Mouse (Mus musculus) hindbrain, embryonic 11.5 days (tissue): ENCODE data around the gene Gsg1l. TPM values are rescaled to one million over a fixed set of nuclear protein-coding genes. Genes with fewer than 3 reads are reported as not detected.

Source experiments
- ATAC-seq: fragments of 200-750 bp; cut with Nextera tagmentation; 2 replicates; pipeline ENCODE4 v1.8.0; 2017; ENCODE audit warnings: mild to moderate bottlenecking, moderate TSS enrichment, moderate library complexity; ENCODE audit not compliant: low FRiP score
- DNase-seq: peaks from one replicate; pipeline ENCODE4 v3.0.0-alpha.2; 2015; ENCODE audit warnings: low spot score
- H3K27ac ChIP-seq: fragments of 300-500 bp; sonication (generic); 2 replicates; pipeline ENCODE4 v1.5.1; 2014; ENCODE audit warnings: mild to moderate bottlenecking, low read depth, low read length
- H3K27me3 ChIP-seq: fragments of 300-500 bp; sonication (generic); 2 replicates; pipeline ENCODE4 v1.6.1; 2014; ENCODE audit warnings: mild to moderate bottlenecking, low read length, moderate library complexity, mixed read lengths; ENCODE audit not compliant: control insufficient read depth, insufficient read depth
- H3K36me3 ChIP-seq: fragments of 300-500 bp; sonication (generic); 2 replicates; pipeline ENCODE4 v1.6.1; 2014; ENCODE audit warnings: mild to moderate bottlenecking, low read length, moderate library complexity, mixed read lengths; ENCODE audit not compliant: control insufficient read depth, insufficient read depth
- H3K4me1 ChIP-seq: fragments of 300-500 bp; sonication (generic); replicated peaks from 2 replicates; pipeline ENCODE4 v1.6.1; 2014; ENCODE audit warnings: low read length, mixed read lengths; ENCODE audit not compliant: control insufficient read depth, insufficient read depth
- H3K4me2 ChIP-seq: fragments of 300-500 bp; sonication (generic); replicated peaks from 2 replicates; pipeline ENCODE4 v1.6.1; 2014; ENCODE audit warnings: mild to moderate bottlenecking, low read depth, low read length
- H3K4me3 ChIP-seq: fragments of 300-500 bp; sonication (generic); 2 replicates; pipeline ENCODE4 v1.5.1; 2014; ENCODE audit warnings: low read depth, low read length
- H3K9ac ChIP-seq: fragments of 300-500 bp; sonication (generic); 2 replicates; pipeline ENCODE4 v1.6.1; 2014; ENCODE audit warnings: low read depth, low read length
- H3K9me3 ChIP-seq: fragments of 300-500 bp; sonication (generic); 2 replicates; pipeline ENCODE4 v1.6.1; 2016; ENCODE audit warnings: low read length; ENCODE audit not compliant: control insufficient read depth
- WGBS: fragments of 180-500 bp; shearing (Covaris S2); extraction: QIAGEN DNeasy Blood & Tissue Kit; methylation state at CpG from one replicate; pipeline ENCODE4 v1.1.7; 2014; 5-methylcytosine and 5-hydroxymethylcytosine counted together
- polyA plus RNA-seq: library from polyadenylated mRNA; unstranded; fragments of >200 nt; fragmentation: Nextera tagmentation; extraction: Ambion mirVana; gene quantifications from 2 replicates; pipeline ENCODE4 v1.2.1, GENCODE M21; 2014

Gsg1l gene
- polyA plus RNA-seq, 1 experiment from 2014 or later, result 2.7 TPM

DNA sequence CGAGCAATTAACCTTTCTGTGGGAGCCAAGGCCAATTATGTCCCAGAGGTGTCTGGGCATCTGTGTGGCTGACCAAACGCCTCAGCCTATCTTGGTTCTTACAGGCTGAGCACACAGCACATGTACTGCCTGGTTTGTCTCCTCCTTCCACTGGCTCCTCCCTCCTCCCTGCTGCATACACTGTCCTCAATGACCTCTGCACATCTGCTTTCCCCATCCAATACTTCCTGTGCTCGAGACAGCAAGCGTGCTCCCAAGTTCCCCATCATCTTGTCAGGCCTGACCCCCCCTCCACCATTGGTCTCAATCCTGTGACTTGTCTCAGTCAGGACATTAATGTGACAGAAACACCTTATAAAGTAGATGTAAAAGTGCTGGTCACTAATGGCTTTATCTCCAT is 108.3 kb downstream of the Gsg1l start:
- Histone ChIP-seq H3K4me2 (no peak overlapping the region), H3K27ac (no peak overlapping the region), H3K27me3 (no peaks in the 10 kb centered on the region), H3K36me3 (no peaks in the 10 kb centered on the region), H3K4me3 (no peak overlapping the region), H3K4me1 (no peaks in the 10 kb centered on the region), H3K9me3 (no peaks in the 10 kb centered on the region), H3K9ac (no peak overlapping the region)
- ATAC-seq (no peak), DNase-seq (no peak)
- 56% methylated on average over 4 of the region's 4 CpGs for WGBS

DNA sequence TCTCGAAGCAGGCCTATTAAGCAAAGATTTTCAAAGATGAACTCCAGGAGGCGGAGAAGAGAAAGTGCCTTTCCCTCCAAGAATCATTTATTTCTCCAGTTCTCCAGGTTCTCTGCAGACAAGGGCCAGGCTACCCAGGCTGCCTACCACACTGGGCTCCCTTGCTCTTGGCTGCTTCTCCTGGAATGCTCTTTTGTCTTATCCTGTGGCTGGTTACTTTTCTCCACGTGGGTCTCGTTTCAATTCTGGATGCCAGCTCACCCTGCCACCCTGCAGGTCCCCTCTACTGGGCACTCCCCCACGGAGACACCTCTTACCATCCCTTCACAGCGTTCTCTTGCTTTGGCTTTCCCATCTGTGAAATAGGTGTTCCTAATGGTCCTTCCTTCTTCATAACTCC is 109.4 kb downstream of the Gsg1l start:
- Histone ChIP-seq H3K4me3 (no peak overlapping the region), H3K9me3 (no peaks in the 10 kb centered on the region), H3K4me2 (no peak overlapping the region), H3K36me3 (no peaks in the 10 kb centered on the region), H3K27me3 (no peaks in the 10 kb centered on the region), H3K4me1 (no peaks in the 10 kb centered on the region), H3K9ac (no peak overlapping the region), H3K27ac (no peak overlapping the region)
- DNase-seq, result no peak
- 70% methylated on average over 6 of the region's 6 CpGs for WGBS
- no peak for ATAC-seq

DNA sequence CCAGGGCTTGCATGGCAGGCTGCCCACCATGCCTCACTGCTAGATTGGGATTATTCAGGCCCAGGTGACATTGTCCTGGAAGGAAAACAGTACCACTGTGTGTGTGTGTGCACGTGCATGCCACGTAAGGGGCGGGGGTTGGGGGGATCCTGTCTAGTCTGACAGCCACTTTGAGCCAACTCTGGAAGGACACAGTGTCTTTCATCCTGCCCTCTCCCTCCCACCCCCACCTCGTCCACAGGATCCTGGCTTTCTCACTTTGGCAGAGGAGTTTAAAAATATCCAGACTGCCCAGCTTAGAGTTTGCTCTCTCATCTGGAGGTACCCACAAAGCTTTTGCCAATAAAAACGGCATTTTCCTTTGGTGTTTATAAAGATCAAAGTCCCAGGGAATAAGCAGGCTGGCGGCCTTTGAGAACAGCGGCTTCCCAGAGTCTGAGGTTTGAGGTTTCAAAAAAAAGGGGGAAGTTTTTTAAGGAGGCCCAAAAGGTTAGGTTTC is 110.0 kb downstream of the Gsg1l start:
- Histone ChIP-seq H3K4me3 (no peak overlapping the region), H3K36me3 (no peaks in the 10 kb centered on the region), H3K4me2 (no peak overlapping the region), H3K4me1 (no peaks in the 10 kb centered on the region), H3K27me3 (no peaks in the 10 kb centered on the region), H3K27ac (no peak overlapping the region), H3K9me3 (no peaks in the 10 kb centered on the region), H3K9ac (no peak overlapping the region)
- 68% methylated on average over 7 of the region's 7 CpGs for WGBS
- DNase-seq, result no peak
- no peak for ATAC-seq

DNA sequence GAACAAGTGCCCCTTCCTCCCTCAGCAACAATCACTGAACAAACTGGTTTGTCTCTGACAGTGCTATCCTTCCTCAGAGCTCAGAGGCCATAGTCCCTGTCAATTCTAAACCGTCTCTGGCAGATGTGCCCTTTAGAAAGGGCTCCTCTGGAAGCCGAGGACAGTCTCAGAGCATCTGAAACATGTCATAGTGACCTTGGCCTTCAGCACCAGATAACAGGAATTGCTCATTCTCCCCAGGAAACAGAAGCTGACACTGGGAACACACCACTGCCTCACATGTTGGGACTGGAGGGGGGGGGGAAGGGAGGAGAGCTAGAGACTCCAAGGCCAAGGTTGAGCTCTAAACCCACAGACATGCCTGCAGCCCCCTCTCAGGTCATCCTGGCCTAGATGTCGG is 113.1 kb downstream of the Gsg1l start:
- Histone ChIP-seq H3K4me1 (peaks cover 11% of the 10 kb centered on the region), H3K9ac (no peak overlapping the region), H3K36me3 (no peaks in the 10 kb centered on the region), H3K9me3 (no peaks in the 10 kb centered on the region), H3K4me3 (no peak overlapping the region), H3K27ac (no peak overlapping the region), H3K4me2 (no peak overlapping the region), H3K27me3 (no peaks in the 10 kb centered on the region)
- 78% methylated on average over 3 of the region's 3 CpGs for WGBS
- DNase-seq (no peak), ATAC-seq (no peak)

DNA sequence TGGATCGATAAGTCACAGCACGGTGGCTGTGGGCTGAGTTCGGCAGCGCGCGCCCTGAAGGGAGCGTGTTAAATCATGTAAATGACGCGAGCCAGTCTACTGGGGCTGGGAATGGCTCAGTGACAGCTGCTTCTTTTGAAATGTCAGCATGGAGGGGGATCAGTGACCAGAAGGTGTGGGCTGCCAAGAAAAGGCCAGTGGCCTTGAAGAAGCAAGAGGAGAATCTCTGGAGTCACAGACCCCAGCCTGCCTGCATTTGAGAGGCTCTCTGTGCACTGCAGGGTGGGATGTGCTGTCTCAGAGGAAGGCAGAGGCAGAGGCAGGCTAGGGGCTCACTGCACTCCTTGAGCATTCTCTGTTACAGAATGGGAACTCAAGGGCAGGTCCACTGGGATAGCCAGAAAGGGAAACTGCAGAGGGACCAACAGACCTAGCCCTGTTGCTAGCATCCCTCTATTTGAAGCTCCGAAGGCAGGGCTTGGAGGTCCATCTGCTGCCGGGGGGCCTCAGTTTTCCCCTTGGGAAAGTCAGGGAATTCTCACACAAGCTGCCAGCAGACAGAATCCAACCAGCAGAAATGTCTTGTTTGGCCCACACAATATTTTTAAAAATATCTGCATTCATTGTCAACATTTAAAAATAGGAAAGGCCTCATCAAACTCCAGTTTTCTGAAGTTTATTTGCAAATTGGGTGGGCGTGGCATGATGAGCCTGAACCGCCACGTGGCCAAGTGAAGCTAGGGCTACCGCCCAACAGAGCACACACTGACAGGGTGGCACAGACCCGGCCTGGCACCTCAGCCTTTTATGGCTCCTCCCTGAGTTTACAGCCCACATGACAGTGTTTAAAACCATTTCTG is 115.6 kb downstream of the Gsg1l start:
- H3K27ac ChIP-seq, result peak overlapping the region; percentile 54; the same call in 1 of the 2 replicates
- peak; percentile 43 for DNase-seq
- H3K4me3 ChIP-seq, result no peak overlapping the region
- peaks cover 11% of the 10 kb centered on the region for H3K4me1 ChIP-seq
- H3K4me2 ChIP-seq, result no peak overlapping the region; the same call in 1 of the 2 replicates
- peak; percentile 43; the same call in 1 of the 2 replicates for ATAC-seq
- no peaks in the 10 kb centered on the region for H3K36me3 ChIP-seq
- 49% methylated on average over 16 of the region's 16 CpGs for WGBS
- no peaks in the 10 kb centered on the region for H3K9me3 ChIP-seq
- H3K27me3 ChIP-seq, result no peaks in the 10 kb centered on the region
- no peak overlapping the region for H3K9ac ChIP-seq

DNA sequence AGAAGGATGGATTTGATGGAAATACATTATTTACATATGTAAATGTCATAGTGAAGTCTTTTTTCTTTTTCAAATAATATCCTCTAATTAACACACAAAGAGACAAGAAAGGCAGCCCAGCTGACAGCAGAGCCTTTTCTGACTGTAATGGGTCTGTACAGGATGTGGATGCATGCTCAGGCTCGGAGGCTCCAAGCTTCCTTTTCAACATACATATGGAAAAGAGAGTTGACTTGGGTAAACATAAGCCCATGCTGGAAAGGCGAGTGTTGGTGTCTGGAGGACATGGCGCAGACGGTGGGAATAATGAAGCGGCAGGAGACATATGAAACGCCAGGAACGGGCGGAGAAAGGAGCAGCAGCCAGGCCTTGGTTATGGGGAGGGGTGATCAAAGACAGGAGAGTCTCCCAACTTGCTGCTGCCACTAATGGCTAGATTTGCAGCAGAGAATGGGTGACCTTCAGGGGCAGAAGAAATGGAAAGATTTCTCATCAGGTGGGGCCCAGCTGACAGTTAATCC is 118.1 kb downstream of the Gsg1l start:
- Histone ChIP-seq H3K4me3 (no peak overlapping the region), H3K4me2 (no peak overlapping the region), H3K9ac (no peak overlapping the region), H3K27me3 (no peaks in the 10 kb centered on the region), H3K4me1 (peaks cover 11% of the 10 kb centered on the region), H3K36me3 (no peaks in the 10 kb centered on the region), H3K9me3 (no peaks in the 10 kb centered on the region), H3K27ac (no peak overlapping the region)
- 68% methylated on average over 8 of the region's 8 CpGs for WGBS
- ATAC-seq (no peak), DNase-seq (no peak)

DNA sequence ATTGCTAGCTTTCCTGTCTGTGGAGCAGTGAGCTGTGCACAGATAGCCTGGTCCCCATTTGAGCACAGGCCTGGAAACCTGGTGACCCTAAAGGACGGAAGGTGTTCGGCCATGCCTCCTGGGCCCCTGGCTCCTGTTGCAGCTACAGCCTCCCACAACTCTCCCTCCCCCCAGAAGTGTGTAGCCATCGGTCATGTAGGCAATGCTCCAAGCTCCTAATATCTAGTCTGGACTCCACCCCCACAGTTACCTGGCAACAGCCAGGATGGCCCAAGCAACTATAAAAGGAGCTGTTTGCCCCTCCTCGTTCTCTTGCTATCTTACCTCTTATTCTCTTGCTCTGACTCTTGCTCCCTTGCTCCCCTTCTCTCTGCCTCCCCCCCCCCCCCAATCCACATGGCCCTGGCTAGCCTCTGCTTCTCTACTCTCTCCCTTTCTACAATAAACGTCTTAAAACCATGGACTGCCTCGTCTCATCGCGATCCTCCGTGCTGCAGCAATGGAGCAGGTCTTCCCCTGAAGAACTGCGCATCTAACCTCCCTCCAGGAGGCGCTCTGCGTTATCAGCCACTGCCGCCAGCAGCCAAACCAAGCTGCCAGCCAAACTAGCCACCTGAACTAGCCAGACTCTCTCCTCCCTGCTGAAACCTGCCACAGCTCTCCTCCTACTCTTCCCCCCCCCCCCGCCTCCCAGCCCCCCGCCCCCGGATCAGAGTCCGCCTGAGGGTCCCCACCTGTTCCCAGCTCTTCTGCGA is 122.7 kb downstream of the Gsg1l start:
- H3K4me2 ChIP-seq, result no peak overlapping the region
- H3K36me3 ChIP-seq, result no peaks in the 10 kb centered on the region
- no peaks in the 10 kb centered on the region for H3K9me3 ChIP-seq
- no peaks in the 10 kb centered on the region; the same call in 1 of the 2 replicates for H3K27me3 ChIP-seq
- ATAC-seq (no peak), DNase-seq (no peak)
- WGBS, result 50% methylated on average over 17 of the region's 18 CpGs
- no peak overlapping the region for H3K27ac ChIP-seq
- H3K9ac ChIP-seq, result no peak overlapping the region
- no peaks in the 10 kb centered on the region for H3K4me1 ChIP-seq
- no peak overlapping the region for H3K4me3 ChIP-seq

DNA sequence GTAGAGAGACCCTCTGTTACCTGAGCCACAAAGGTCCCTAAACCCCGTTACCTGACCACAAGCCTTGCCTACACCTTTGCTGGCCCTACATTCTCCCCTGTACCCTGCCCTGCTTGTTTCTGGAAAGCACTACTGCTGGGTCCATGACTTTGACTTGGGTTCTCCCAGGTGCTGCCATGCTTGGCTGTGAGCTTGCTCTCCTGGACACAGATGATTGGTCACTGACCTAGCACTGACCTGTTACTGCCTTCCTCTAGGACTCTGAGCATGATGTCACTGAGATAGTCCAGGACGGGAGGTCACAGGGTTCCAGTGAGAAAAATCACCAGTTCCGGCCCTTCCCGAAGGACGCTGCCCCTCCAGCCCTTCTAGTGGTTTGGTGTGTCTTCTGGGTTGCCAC is 123.4 kb downstream of the Gsg1l start:
- Histone ChIP-seq H3K4me3 (no peak overlapping the region), H3K36me3 (no peaks in the 10 kb centered on the region), H3K4me2 (no peak overlapping the region), H3K9me3 (no peaks in the 10 kb centered on the region), H3K9ac (no peak overlapping the region), H3K27me3 (no peaks in the 10 kb centered on the region; the same call in 1 of the 2 replicates), H3K27ac (no peak overlapping the region), H3K4me1 (0 out of 2 replicates have a peak, but pooled peaks cover 2% of the 10 kb centered on the region)
- no peak for DNase-seq
- no peak for ATAC-seq
- 92% methylated on average over 5 of the region's 5 CpGs for WGBS
